Mouse (Mus musculus): Measurements from ENCODE around the gene Ccl9. TPM values are rescaled to one million over a fixed set of nuclear protein-coding genes. Genes with fewer than 3 reads are reported as not detected.

Gene Ccl9
- total and polyA plus RNA-seq, 3 experiments: 4.3 to 13.7 (median 12.6) TPM

DNA sequence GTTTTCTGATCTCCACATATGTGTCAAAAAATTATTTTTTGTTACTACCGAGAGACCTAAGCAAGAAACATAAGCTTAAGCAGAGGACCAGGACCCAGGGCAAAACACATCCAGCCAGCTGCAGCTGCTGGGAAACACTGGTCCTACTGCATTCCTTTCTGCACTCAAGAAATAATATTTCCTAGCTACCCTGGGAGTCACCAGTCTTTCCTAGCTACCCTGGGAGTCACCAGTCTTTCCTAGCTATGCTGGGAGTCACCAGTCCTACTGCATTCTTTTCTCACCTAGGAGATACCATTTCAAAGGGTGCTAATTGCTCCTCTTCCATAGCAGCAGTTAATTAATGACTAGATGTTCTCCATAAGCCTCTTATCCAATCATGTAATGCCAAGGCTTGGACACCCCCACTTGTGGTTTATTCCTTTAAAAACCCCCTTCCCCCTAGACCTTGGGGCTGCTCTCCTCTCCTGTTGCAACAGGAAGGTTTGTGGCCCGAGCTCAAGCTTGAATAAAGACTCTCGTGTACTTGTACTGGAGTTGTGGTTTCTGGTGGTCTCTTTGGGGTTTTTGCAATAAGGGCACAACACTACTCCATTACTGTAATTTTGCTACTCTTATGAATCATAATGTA, 19.9 kb upstream of the Ccl9 start:
- TF ChIP-seq CTCF (IDR thresholded peaks at IDR 0.05) (no peak), EP300 (IDR thresholded peaks at IDR 0.05; ENCODE audit: insufficient read depth, low read depth, low read length) (no peak), POLR2A (IDR thresholded peaks at IDR 0.05; ENCODE audit: insufficient read depth, low read depth, low read length) (no peak)
- Histone ChIP-seq H3K27me3 (ENCODE audit: control insufficient read depth, insufficient read depth, low read length) (no peaks in the 10 kb centered on the region), H3K79me2 (replicated peaks; ENCODE audit: control insufficient read depth, insufficient read depth, low read length) (no peaks in the 10 kb centered on the region), H3K9ac (ENCODE audit: low read depth, low read length) (no peak overlapping the region), H3K36me3 (ENCODE audit: control insufficient read depth, insufficient read depth, low read length) (no peaks in the 10 kb centered on the region), H3K4me3 (no peak overlapping the region), H3K27ac (no peak overlapping the region), H3K4me1 (ENCODE audit: control insufficient read depth, insufficient read depth, low read length) (no peaks in the 10 kb centered on the region)
- DNase-seq: no peak
- WGBS: 87% methylated on average over 3 of the region's 3 CpGs
- intact Hi-C loops (cut with DNase I): no loop called here

DNA sequence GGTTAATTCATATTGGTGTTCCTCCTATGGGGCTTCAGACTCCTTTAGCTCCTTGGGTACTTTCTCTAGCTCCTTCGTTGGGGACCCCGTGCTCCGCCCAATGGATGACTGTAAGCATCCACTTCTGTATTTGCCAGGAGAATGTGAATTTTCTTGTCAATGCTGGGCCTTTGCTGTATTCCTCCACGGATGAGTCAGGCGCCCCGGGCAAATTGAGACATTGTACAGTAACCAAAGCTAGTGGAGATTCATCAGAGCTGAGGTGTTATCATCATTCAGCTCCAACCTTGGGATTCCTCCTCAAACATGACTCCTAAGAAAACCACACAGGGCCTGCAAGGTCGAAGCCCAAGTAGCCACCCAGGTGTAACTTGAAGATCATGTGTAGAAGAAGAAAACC, 19.4 kb upstream of the Ccl9 start:
- H3K36me3 ChIP-seq (ENCODE audit: control insufficient read depth, insufficient read depth, low read length): no peaks in the 10 kb centered on the region
- intact Hi-C loops (cut with DNase I): no loop called here
- 94% methylated on average over 7 of the region's 7 CpGs for WGBS
- H3K79me2 ChIP-seq (replicated peaks; ENCODE audit: control insufficient read depth, insufficient read depth, low read length): no peaks in the 10 kb centered on the region
- no peak for DNase-seq
- H3K27me3 ChIP-seq (ENCODE audit: control insufficient read depth, insufficient read depth, low read length): no peaks in the 10 kb centered on the region
- H3K4me1 ChIP-seq (ENCODE audit: control insufficient read depth, insufficient read depth, low read length): no peaks in the 10 kb centered on the region
- no peak overlapping the region for H3K9ac ChIP-seq (ENCODE audit: low read depth, low read length)
- H3K27ac ChIP-seq: no peak overlapping the region
- H3K4me3 ChIP-seq: no peak overlapping the region
- no peak for TF ChIP-seq CTCF (IDR thresholded peaks at IDR 0.05)
- no peak for TF ChIP-seq POLR2A (IDR thresholded peaks at IDR 0.05; ENCODE audit: insufficient read depth, low read depth, low read length)
- no peak for TF ChIP-seq EP300 (IDR thresholded peaks at IDR 0.05; ENCODE audit: insufficient read depth, low read depth, low read length)

DNA sequence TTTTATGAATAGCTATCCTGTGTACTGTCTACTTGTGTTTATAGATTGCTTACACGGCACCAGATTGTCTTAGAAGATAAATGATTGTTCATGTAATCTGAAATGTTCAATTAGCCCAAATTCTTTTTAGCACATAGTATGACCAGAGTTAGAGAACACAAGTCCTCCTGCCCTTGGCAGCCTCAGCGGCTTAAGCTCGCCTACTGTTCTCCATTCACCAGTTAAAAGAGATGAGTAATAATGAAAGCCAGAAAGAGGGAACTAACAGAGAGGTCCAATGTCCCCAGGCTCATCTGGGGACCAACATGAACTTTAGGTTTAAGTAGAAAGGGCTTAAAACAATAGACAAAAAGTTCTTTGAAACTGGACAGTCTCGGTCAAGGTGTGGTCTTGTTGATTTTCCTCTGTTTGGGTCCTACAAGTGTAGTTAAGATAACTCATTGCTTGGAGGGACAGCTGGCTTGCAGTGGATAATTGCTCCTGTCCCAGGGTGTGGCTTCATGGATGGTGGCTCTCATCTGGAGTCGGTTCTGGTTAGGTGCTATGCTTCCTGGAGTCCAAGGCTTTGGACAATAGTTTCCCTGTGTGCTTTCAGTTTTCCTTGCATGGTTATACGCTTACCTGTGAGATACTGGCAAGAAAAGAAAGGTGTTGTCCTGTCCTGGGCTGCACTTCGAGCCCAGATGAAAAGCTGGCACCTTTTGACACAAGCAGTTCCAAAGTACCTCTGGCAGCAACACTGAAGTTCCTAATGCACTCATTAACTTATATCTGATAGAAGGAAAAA, 17.4 kb upstream of the Ccl9 start:
- no peaks in the 10 kb centered on the region for H3K79me2 ChIP-seq (replicated peaks; ENCODE audit: control insufficient read depth, insufficient read depth, low read length)
- no peak overlapping the region for H3K27ac ChIP-seq
- no peak for TF ChIP-seq CTCF (IDR thresholded peaks at IDR 0.05)
- TF ChIP-seq EP300 (IDR thresholded peaks at IDR 0.05; ENCODE audit: insufficient read depth, low read depth, low read length): no peak
- no peak for TF ChIP-seq POLR2A (IDR thresholded peaks at IDR 0.05; ENCODE audit: insufficient read depth, low read depth, low read length)
- DNase-seq: no peak
- H3K36me3 ChIP-seq (ENCODE audit: control insufficient read depth, insufficient read depth, low read length): no peaks in the 10 kb centered on the region
- H3K4me3 ChIP-seq: no peak overlapping the region
- intact Hi-C loops (cut with DNase I): no loop called here
- no peaks in the 10 kb centered on the region for H3K27me3 ChIP-seq (ENCODE audit: control insufficient read depth, insufficient read depth, low read length)
- H3K4me1 ChIP-seq (ENCODE audit: control insufficient read depth, insufficient read depth, low read length): no peaks in the 10 kb centered on the region
- WGBS: 79% methylated on average over 7 of the region's 7 CpGs
- H3K9ac ChIP-seq (ENCODE audit: low read depth, low read length): no peak overlapping the region

DNA sequence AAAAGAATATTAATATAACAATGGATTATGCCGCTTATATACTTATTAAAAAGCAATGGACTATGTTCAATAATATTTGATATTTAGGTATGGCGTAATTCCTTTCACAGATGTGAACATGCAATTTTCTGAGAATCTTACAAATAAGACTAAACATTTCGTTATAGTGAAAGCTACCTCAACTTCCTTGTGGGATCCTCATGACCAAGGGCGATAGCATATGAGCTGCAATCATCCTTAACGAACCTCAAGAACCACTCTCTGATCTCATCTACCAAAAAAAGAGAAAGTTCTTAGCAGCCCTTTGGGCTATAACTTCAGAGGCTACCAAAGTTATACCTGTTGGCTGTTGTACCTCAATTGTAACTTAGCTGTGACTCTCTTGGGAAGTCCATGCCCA, 15.0 kb upstream of the Ccl9 start:
- no peaks in the 10 kb centered on the region for H3K79me2 ChIP-seq (replicated peaks; ENCODE audit: control insufficient read depth, insufficient read depth, low read length)
- 88% methylated on average over 5 of the region's 5 CpGs for WGBS
- H3K9ac ChIP-seq (ENCODE audit: low read depth, low read length): no peak overlapping the region
- H3K4me1 ChIP-seq (ENCODE audit: control insufficient read depth, insufficient read depth, low read length): no peaks in the 10 kb centered on the region
- no peaks in the 10 kb centered on the region for H3K36me3 ChIP-seq (ENCODE audit: control insufficient read depth, insufficient read depth, low read length)
- intact Hi-C loops (cut with DNase I): no loop called here
- no peak for DNase-seq
- H3K27me3 ChIP-seq (ENCODE audit: control insufficient read depth, insufficient read depth, low read length): no peaks in the 10 kb centered on the region
- no peak overlapping the region for H3K4me3 ChIP-seq
- TF ChIP-seq POLR2A (IDR thresholded peaks at IDR 0.05; ENCODE audit: insufficient read depth, low read depth, low read length) (no peak), EP300 (IDR thresholded peaks at IDR 0.05; ENCODE audit: insufficient read depth, low read depth, low read length) (no peak), CTCF (IDR thresholded peaks at IDR 0.05) (no peak)
- H3K27ac ChIP-seq: no peak overlapping the region

DNA sequence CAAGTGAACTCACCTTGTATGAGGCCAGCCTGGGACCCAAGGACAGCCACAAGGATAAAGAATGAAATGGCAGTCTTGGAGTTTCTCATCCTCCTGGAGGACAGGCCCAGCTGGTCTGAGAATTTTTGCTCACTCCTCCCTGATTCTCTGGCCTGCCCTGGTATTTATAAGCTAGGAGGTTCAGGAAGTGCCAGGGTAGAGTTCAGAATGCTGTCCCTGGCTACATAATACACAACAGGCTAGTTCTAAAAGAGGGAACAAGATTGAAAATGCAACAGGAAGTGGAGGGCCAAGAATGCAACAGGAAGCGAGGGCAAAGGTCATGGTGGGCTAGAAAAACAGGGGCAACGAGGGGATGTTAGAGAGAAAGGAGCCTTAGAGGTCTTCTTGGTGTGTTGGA, 14.4 kb upstream of the Ccl9 start, which contains the start of gene Ccl6:
Ccl6 (minus strand) TSS at position 235 of the 400 bp plus-strand sequence.
- intact Hi-C loops (cut with DNase I): no loop called here
- 34% methylated on average over 2 of the region's 2 CpGs for WGBS
- TF ChIP-seq POLR2A (IDR thresholded peaks at IDR 0.05; ENCODE audit: insufficient read depth, low read depth, low read length) (peak; percentile 49; the same call in 1 of the 2 replicates), EP300 (IDR thresholded peaks at IDR 0.05; ENCODE audit: insufficient read depth, low read depth, low read length) (no peak), CTCF (IDR thresholded peaks at IDR 0.05) (no peak)
- Histone ChIP-seq H3K9ac (ENCODE audit: low read depth, low read length) (no peak within 1 kb of the TSS), H3K4me1 (ENCODE audit: control insufficient read depth, insufficient read depth, low read length) (no peaks in the 10 kb centered on the region), H3K27ac (no peak within 1 kb of the TSS), H3K4me3 (no peak within 1 kb of the TSS), H3K36me3 (ENCODE audit: control insufficient read depth, insufficient read depth, low read length) (no peaks in the 10 kb centered on the region), H3K27me3 (ENCODE audit: control insufficient read depth, insufficient read depth, low read length) (no peaks in the 10 kb centered on the region), H3K79me2 (replicated peaks; ENCODE audit: control insufficient read depth, insufficient read depth, low read length) (no peaks in the 10 kb centered on the region)
- peak; percentile 30 to 34 for DNase-seq

DNA sequence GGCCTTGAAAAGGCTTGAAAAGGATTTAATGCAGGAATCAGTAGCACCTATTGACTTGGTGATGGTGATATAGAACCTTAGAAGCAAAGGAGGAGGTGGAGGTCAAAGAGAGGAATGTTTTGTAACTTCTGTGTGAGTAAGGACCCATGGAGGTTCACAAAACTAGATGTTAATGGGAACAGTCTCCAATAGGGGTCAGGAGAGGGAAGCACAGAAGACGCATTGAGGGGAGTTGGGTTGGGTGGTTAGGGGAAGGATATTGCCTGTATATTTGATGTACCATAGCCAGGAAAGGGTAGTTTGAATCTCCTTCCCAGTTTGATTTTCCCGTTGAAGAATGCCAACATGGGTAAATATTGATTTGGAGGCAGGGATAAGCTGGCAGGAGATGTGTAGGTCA, 5.8 kb upstream of the Ccl9 start:
- intact Hi-C loops (cut with DNase I): no loop called here
- H3K4me1 ChIP-seq (ENCODE audit: control insufficient read depth, insufficient read depth, low read length): peaks cover 2% of the 10 kb centered on the region
- H3K79me2 ChIP-seq (replicated peaks; ENCODE audit: control insufficient read depth, insufficient read depth, low read length): no peaks in the 10 kb centered on the region
- H3K9ac ChIP-seq (ENCODE audit: low read depth, low read length): no peak overlapping the region
- H3K36me3 ChIP-seq (ENCODE audit: control insufficient read depth, insufficient read depth, low read length): no peaks in the 10 kb centered on the region
- 76% methylated on average over 2 of the region's 2 CpGs for WGBS
- DNase-seq: no peak
- no peaks in the 10 kb centered on the region for H3K27me3 ChIP-seq (ENCODE audit: control insufficient read depth, insufficient read depth, low read length)
- no peak overlapping the region for H3K27ac ChIP-seq
- no peak overlapping the region for H3K4me3 ChIP-seq
- TF ChIP-seq EP300 (IDR thresholded peaks at IDR 0.05; ENCODE audit: insufficient read depth, low read depth, low read length) (no peak), POLR2A (IDR thresholded peaks at IDR 0.05; ENCODE audit: insufficient read depth, low read depth, low read length) (no peak), CTCF (IDR thresholded peaks at IDR 0.05) (no peak)
